Mouse (Mus musculus) intestine, postnatal 0 days (tissue): ENCODE data around the gene 4933417A18Rik. TPM values are rescaled to one million over a fixed set of nuclear protein-coding genes. Genes with fewer than 3 reads are reported as not detected.
"Not testable (repeated sequence)": the region's sequence is repeated elsewhere in the genome, so short reads cannot be mapped to it uniquely, and the experiment has no call there.

ENCODE experiments used
- ATAC-seq: fragments of 200-750 bp; cut with Nextera tagmentation; 2 replicates; pipeline ENCODE4 v1.8.0; 2017; ENCODE audit warnings: mild to moderate bottlenecking, moderate TSS enrichment, moderate library complexity
- H3K27ac ChIP-seq: fragments of 300-500 bp; sonication (generic); 2 replicates; pipeline ENCODE4 v1.5.1; 2014; ENCODE audit warnings: mild to moderate bottlenecking, low read depth, low read length, moderate library complexity
- H3K27me3 ChIP-seq: fragments of 300-500 bp; sonication (generic); replicated peaks from 2 replicates; pipeline ENCODE4 v1.6.1; 2014; ENCODE audit warnings: low read length, mixed read lengths; ENCODE audit not compliant: control insufficient read depth, insufficient read depth
- H3K36me3 ChIP-seq: fragments of 300-500 bp; sonication (generic); 2 replicates; pipeline ENCODE4 v1.6.1; 2014; ENCODE audit warnings: mild to moderate bottlenecking, moderate library complexity; ENCODE audit not compliant: control insufficient read depth, insufficient read depth
- H3K4me1 ChIP-seq: fragments of 300-500 bp; sonication (generic); replicated peaks from 2 replicates; pipeline ENCODE4 v1.6.1; 2014; ENCODE audit warnings: antibody characterized with exemption, low read length, mixed read lengths; ENCODE audit not compliant: control insufficient read depth, insufficient read depth
- H3K4me2 ChIP-seq: fragments of 300-500 bp; sonication (generic); replicated peaks from 2 replicates; pipeline ENCODE4 v1.6.1; 2014; ENCODE audit warnings: low read depth, mild to moderate bottlenecking, moderate library complexity
- H3K4me3 ChIP-seq: fragments of 300-500 bp; sonication (generic); 2 replicates; pipeline ENCODE4 v1.5.1; 2014; ENCODE audit warnings: low read depth, low read length
- H3K9ac ChIP-seq: fragments of 300-500 bp; sonication (generic); 2 replicates; pipeline ENCODE4 v1.6.1; 2014; ENCODE audit warnings: mild to moderate bottlenecking, low read depth, low read length
- H3K9me3 ChIP-seq: fragments of 300-500 bp; sonication (generic); 2 replicates; pipeline ENCODE4 v1.6.1; 2016; ENCODE audit warnings: mixed run types; ENCODE audit not compliant: control insufficient read depth
- CTCF ChIP-seq: sonication (generic); IDR thresholded peaks from 2 replicates; pipeline ENCODE4 v1.5.1; 2016; ENCODE audit warnings: low read depth, mild to moderate bottlenecking, control low read depth, antibody characterized with exemption, moderate library complexity
- whole genome bisulfite sequencing: fragments of 180-500 bp; shearing (Covaris S2); extraction: QIAGEN DNeasy Blood & Tissue Kit; methylation state at CpG from one replicate; pipeline ENCODE4 v1.1.7; 2014; 5-methylcytosine and 5-hydroxymethylcytosine counted together
- polyA plus RNA-seq: library from polyadenylated mRNA; unstranded; fragments of >200 nt; fragmentation: Nextera tagmentation; extraction: Ambion mirVana; gene quantifications from 2 replicates; pipeline ENCODE4 v1.2.1, GENCODE M21; 2015

4933417A18Rik gene
- polyA plus RNA-seq, 1 experiment from 2014 or later: not detected

DNA sequence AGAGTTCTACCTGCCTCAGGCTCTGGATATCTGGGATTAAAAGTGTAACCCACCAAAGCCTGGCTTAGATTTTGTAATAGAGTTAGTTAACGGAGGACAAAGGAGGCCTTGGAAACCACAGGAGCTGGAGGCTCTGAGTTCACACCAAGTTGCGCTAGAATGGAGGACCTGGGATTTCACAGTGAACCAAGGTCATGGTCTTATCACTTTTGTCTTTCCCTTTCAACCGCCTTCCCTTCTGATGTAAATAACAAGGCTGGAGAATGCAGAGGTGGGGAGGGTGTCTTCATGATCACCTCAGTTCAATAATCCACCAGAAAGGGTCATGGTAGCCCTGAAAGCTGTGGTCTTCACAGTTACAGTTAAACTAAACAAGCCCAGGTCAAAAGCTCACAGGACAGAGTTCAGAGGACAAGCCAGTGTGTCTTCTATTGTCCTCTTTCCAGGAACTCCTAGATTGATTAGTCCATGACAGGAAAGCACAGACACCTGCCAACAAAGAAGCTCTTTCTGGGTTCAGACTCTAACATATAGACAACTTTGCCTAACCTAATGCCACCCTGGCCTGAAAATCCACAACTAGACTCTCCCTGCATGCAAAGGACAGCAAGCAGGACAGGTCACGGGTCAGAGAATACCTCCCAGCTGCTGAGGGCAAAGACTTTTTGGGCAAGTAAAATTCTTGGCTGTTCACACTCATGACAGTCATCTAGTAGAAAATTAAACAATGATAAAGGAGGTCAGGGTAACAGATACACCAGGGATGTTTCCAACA is 37.0 kb downstream of the 4933417A18Rik start:
- no peak for TF ChIP-seq CTCF
- Histone ChIP-seq H3K27ac (no peak overlapping the region), H3K4me2 (no peak overlapping the region), H3K36me3 (no peaks in the 10 kb centered on the region), H3K27me3 (no peaks in the 10 kb centered on the region), H3K4me1 (no peaks in the 10 kb centered on the region), H3K4me3 (no peak overlapping the region), H3K9ac (no peak overlapping the region), H3K9me3 (no peaks in the 10 kb centered on the region)
- no peak for ATAC-seq
- WGBS: 88% methylated on average over 4 of the region's 4 CpGs

DNA sequence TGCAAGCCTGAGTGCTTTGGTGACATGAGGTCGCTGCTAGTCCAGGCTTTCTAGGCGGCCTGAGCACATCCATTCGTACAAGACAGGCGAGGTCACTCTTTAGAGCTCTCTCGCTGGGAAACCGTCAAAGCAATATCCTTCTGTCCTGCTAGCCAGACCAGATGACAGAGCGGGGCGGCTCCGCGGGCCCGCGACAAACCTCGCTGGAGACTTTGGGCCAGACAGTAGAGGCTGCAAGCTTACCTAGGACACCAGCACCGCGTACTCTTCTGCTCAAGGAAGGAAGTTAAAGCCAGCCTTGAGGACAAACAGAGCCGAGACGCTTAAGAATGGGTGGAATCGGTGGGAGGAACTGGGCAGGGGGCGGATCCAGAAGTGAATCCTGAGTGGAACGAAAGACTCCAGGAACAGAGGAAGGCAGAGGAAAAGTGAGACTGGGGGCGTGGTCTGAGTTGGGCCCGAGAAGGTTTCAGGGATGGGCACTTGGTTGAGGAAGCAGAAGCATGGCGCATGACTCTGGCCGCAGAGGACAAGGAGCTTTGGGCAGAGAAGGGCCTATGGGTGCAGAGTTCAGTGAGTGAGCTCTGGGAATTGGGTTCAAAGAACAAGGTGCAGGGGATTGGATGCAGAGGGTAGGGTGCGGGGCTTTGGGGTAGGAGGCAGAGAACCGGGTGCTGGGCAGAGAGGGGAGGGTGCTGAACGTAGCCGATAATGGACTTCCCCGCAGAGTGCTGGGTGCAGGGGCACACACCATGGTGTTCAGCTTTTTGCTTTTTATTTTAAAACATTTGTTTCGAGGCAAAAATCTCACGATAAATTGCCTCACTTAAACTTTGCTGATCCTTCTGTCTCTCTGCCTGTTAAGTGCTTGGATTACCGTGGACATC is 39.5 kb downstream of the 4933417A18Rik start, which contains the start of gene Eci3:
Gene Eci3 (minus strand): TSS at position 300 of the 887 bp plus-strand sequence.
- 3% methylated on average over 32 of the region's 32 CpGs for WGBS
- peak within 1 kb of the TSS; percentile 82 for H3K4me2 ChIP-seq
- H3K4me3 ChIP-seq: peak within 1 kb of the TSS; percentile 48
- H3K36me3 ChIP-seq: no peaks in the 10 kb centered on the region
- H3K9me3 ChIP-seq: no peaks in the 10 kb centered on the region
- ATAC-seq: peak; percentile 76
- no peaks in the 10 kb centered on the region for H3K27me3 ChIP-seq
- no peak within 1 kb of the TSS for H3K27ac ChIP-seq
- H3K9ac ChIP-seq: peak within 1 kb of the TSS; percentile 42
- H3K4me1 ChIP-seq: no peaks in the 10 kb centered on the region
- TF ChIP-seq CTCF: no peak

DNA sequence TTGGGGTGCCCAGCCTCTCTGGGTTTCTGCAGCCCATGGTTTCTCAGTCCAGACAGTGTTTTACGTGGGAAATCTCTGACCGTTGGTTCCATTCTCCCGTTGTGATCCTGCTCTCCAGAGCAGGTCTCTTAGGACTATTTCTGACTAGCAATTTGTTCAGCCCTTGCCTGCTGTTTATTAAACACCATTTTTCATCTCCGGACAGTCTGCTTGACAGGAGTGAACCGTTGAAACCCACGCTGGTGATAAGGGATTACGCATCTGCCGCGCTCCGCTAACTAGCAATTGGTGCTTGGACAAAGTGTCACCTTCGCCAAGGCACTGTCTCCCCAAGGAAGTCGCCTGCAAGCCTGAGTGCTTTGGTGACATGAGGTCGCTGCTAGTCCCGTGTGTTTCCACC is 40.2 kb downstream of the 4933417A18Rik start:
- Histone ChIP-seq H3K27me3 (no peaks in the 10 kb centered on the region), H3K9me3 (no peaks in the 10 kb centered on the region), H3K4me2 (peak overlapping the region; percentile 82), H3K4me3 (peak overlapping the region; percentile 48), H3K36me3 (no peaks in the 10 kb centered on the region), H3K4me1 (no peaks in the 10 kb centered on the region), H3K9ac (no peak overlapping the region), H3K27ac (no peak overlapping the region)
- ATAC-seq: no peak
- TF ChIP-seq CTCF: no peak
- WGBS: 3% methylated on average over 14 of the region's 14 CpGs

DNA sequence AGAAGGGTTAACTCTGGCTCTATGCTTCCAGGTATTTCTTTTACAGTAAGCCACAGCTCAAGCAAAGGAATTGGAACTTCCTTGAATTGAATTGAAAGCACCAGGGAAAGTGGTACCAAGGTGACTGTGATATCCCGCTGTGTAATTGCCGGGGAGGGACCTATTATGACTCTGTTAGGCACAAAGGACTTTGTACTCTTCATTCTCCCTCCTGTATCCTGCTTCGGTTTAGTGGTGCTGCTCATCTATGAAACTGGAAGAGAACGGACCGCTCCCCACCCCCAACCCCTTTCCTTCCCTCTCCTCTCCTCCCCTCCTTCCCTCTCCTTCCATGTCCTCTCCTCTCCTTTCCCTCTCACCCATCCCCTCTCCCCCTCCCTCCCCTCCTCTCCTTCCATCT is 40.7 kb downstream of the 4933417A18Rik start:
- Histone ChIP-seq H3K36me3 (no peaks in the 10 kb centered on the region), H3K27ac (no peak overlapping the region), H3K27me3 (no peaks in the 10 kb centered on the region), H3K9me3 (no peaks in the 10 kb centered on the region), H3K4me2 (peak overlapping the region; percentile 82), H3K4me1 (no peaks in the 10 kb centered on the region), H3K4me3 (peak overlapping the region; percentile 48), H3K9ac (no peak overlapping the region)
- no peak for TF ChIP-seq CTCF
- peak; percentile 72 for ATAC-seq
- WGBS: 7% methylated on average over 5 of the region's 5 CpGs

DNA sequence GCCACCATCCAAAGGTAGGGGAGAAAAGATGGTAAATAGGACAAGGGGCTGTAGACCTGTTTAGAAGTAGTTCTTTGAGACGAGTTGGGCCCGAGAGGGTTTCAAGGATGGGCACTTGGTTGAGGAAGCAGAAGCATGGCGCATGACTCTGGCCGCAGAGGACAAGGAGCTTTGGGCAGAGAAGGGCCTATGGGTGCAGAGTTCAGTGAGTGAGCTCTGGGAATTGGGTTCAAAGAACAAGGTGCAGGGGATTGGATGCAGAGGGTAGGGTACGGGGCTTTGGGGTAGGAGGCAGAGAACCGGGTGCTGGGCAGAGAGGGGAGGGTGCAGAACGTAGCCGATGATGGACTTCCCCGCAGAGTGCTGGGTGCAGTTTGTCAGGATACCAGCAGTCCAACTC is 41.4 kb downstream of the 4933417A18Rik start:
- not testable (repeated sequence) for H3K27ac ChIP-seq, H3K27me3 ChIP-seq, H3K4me3 ChIP-seq, H3K4me2 ChIP-seq, ATAC-seq, H3K9ac ChIP-seq, H3K9me3 ChIP-seq, H3K36me3 ChIP-seq, H3K4me1 ChIP-seq
- WGBS: 82% methylated on average over 9 of the region's 9 CpGs

DNA sequence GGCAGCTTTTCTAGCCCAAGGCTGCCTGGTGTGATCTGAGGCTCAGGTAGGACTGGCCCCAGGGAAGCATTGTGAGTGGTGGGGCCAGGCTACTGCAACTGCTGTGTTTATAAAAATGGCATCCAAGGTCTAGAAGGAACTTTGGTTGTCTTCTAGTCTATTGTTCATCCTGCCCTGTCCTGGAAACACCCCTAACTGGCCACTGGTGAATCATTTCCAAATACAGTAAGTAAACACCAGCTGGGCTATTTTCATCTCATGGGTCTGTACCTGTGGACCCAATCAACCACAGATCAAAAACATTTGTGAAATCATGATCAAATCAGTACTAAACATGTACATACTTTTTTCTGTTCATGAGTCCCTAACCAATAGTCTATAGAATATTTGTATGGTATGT is 48.2 kb downstream of the 4933417A18Rik start:
- H3K36me3 ChIP-seq, H3K9ac ChIP-seq, H3K27ac ChIP-seq, H3K4me3 ChIP-seq, ATAC-seq, H3K27me3 ChIP-seq, H3K4me1 ChIP-seq, H3K4me2 ChIP-seq, H3K9me3 ChIP-seq: not testable (repeated sequence)
